Mouse (Mus musculus) ES-E14 (cell line): Measurements from ENCODE around the gene Galnt6. TPM values are rescaled to one million over a fixed set of nuclear protein-coding genes. Genes with fewer than 3 reads are reported as not detected.

Experiments
- DNase-seq: peaks from one replicate; pipeline ENCODE4 v3.0.0-alpha.2; 2013; ENCODE audit warnings: low read depth, low spot score
- H3K27ac ChIP-seq: 2 replicates; pipeline ENCODE4 v1.5.1; 2012; ENCODE audit warnings: low read depth, mild to moderate bottlenecking, low read length, moderate library complexity, mixed read lengths; ENCODE audit not compliant: poor library complexity, insufficient read depth, severe bottlenecking
- H3K36me3 ChIP-seq: 2 replicates; pipeline ENCODE4 v1.6.1; 2012; ENCODE audit warnings: mild to moderate bottlenecking, low read length, moderate library complexity, mixed read lengths; ENCODE audit not compliant: control insufficient read depth, poor library complexity, insufficient read depth, severe bottlenecking
- H3K4me1 ChIP-seq, 2 experiments: fragments of 150-350 bp in 1 of 2; sonication (generic) in 1 of 2; 2 replicates each; pipeline ENCODE4 v1.6.1; 2012; ENCODE audit warnings: low read length in 2 of 2, mild to moderate bottlenecking in 1 of 2, mixed read lengths in 1 of 2; ENCODE audit not compliant: control insufficient read depth in 2 of 2, insufficient read depth in 2 of 2, poor library complexity in 1 of 2
- H3K4me3 ChIP-seq, 2 experiments: fragments of 150-350 bp in 1 of 2; sonication (generic) in 1 of 2; 2 replicates each; pipeline ENCODE4 v1.5.1; 2012; ENCODE audit warnings: low read length in 2 of 2, low read depth in 1 of 2, mild to moderate bottlenecking in 1 of 2, mixed read lengths in 1 of 2; ENCODE audit not compliant: insufficient read depth in 1 of 2, poor library complexity in 1 of 2, severe bottlenecking in 1 of 2
- H3K9ac ChIP-seq: 2 replicates; pipeline ENCODE4 v1.6.1; 2012; ENCODE audit warnings: low read depth, mild to moderate bottlenecking, low read length, mixed read lengths; ENCODE audit not compliant: poor library complexity, insufficient read depth, severe bottlenecking
- H3K9me3 ChIP-seq: fragments of 150-350 bp; sonication (generic); 2 replicates; pipeline ENCODE4 v1.6.1; 2012; ENCODE audit warnings: low read depth, mild to moderate bottlenecking, low read length; ENCODE audit not compliant: control insufficient read depth, insufficient read depth
- CHD2 ChIP-seq: IDR thresholded peaks from 2 replicates; pipeline ENCODE4 v1.6.1; 2014; ENCODE audit warnings: mild to moderate bottlenecking, low read depth, low read length, inconsistent platforms
- HCFC1 ChIP-seq: IDR thresholded peaks from 2 replicates; pipeline ENCODE4 v1.6.1; 2012; ENCODE audit warnings: low read length, inconsistent platforms, borderline replicate concordance; ENCODE audit not compliant: insufficient read depth
- MAFK ChIP-seq: IDR thresholded peaks from 2 replicates; pipeline ENCODE4 v1.6.1; 2014; ENCODE audit warnings: mild to moderate bottlenecking, low read depth, low read length, inconsistent platforms; ENCODE audit not compliant: insufficient read depth
- ZC3H11A ChIP-seq: IDR thresholded peaks from 2 replicates; pipeline ENCODE4 v1.6.1; 2012; ENCODE audit warnings: low read depth, mild to moderate bottlenecking, inconsistent platforms, low read length, borderline replicate concordance
- ZNF384 ChIP-seq: IDR thresholded peaks from 2 replicates; pipeline ENCODE4 v1.6.1; 2012; ENCODE audit warnings: low read depth, low read length, inconsistent platforms
- in situ Hi-C, 2 experiments: fragments of 600-800 bp; cut with MboI; formaldehyde crosslinking; loops; one replicate each; pipeline ENCODE4 v1.15.1; 2025; ENCODE audit warnings: low sequenced_read_pairs in 2 of 2, inconsistent platforms in 1 of 2; ENCODE audit not compliant: unreplicated experiment in 2 of 2
- total RNA-seq: library from RNA; depleted of rRNA; stranded (reverse); fragments of 300-350 nt; gene quantifications from 2 replicates; pipeline ENCODE4 v1.2.3, GENCODE M21; 2012

Gene Galnt6
- total RNA-seq, 1 experiment, result 18.2 TPM

DNA sequence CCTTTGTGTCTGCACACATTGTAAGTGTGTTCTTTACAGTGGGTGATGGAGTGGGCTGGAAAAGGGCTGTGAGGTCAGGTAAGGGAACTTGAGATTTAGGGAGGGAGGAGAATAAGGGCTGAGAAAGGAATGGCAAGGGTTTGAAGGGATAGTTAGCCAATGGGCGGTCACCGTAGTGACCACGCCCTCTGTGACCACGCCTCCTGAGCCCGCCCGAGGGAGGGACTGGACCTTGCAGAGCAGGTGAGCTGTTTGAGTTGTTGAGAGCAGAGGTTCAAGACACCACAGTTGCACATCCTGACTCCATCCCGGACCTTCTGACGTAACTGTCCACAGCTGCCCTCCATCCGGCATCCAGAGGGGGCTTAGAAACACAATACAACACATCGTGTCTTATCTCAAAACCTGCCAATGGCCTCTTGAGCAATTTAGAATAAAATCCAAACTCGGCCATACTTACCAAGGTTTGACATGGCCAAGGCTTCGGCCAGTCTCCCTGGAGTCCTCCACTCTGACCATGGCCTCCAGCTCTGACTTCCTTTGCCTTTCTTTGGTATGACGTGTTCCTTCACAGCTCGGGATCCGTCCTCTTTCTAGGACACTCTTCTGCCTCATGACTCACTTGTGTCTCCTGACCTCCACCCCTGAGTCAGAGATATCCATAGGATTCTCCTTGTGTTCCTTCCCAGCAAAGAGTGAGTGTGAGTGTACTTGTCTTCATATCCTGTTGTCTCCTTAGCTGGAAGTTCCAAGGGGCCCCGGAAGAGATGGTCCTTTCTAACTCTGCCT is 35.2 kb upstream of the Galnt6 start:
- no peak for TF ChIP-seq ZNF384
- no peak for TF ChIP-seq HCFC1
- TF ChIP-seq CHD2, result no peak
- TF ChIP-seq ZC3H11A, result no peak
- TF ChIP-seq MAFK, result no peak
- DNase-seq, result no peak
- H3K27ac ChIP-seq, result no peak overlapping the region
- H3K4me1 ChIP-seq, result peaks cover 4 to 5% of the 10 kb centered on the region in 2 experiments; a peak in 1 of 4 replicates
- no peaks in the 10 kb centered on the region for H3K36me3 ChIP-seq
- no peak overlapping the region for H3K4me3 ChIP-seq
- in situ Hi-C loops, result no loop called here
- H3K9me3 ChIP-seq, result no peaks in the 10 kb centered on the region
- H3K9ac ChIP-seq, result no peak overlapping the region

DNA sequence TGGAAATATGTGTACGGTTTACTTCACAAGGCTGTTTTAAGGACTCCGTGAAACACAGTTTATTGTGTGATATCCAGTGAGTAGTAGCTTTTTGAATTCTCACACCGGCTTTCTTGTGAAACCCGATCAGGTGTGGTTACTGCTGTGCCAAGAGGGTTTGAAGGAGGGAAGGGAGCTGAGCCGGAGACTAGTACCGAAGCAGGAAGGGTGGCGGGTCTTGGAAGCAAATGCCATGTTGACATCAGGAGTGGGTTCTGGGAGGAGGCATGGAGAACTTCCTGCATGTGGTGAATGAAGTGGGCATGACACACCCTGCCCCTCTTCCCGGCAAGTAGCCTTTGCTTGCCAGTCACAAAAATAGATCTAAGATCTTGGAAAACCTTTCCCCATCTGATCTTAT is 33.5 kb upstream of the Galnt6 start:
- peak overlapping the region in 1 of 2 experiments; percentile 86; a peak in 1 of 4 replicates for H3K4me3 ChIP-seq
- H3K27ac ChIP-seq, result no peak overlapping the region
- no peak overlapping the region for H3K9ac ChIP-seq
- no peak for TF ChIP-seq MAFK
- TF ChIP-seq CHD2, result no peak
- TF ChIP-seq HCFC1, result no peak
- no peak for TF ChIP-seq ZNF384
- no peak for TF ChIP-seq ZC3H11A
- peaks cover 4 to 6% of the 10 kb centered on the region in 2 experiments; a peak in 1 of 4 replicates for H3K4me1 ChIP-seq
- no peaks in the 10 kb centered on the region for H3K36me3 ChIP-seq
- DNase-seq, result no peak
- H3K9me3 ChIP-seq, result no peaks in the 10 kb centered on the region
- in situ Hi-C loops, result no loop called here

- Histone ChIP-seq H3K9me3 (no peaks in the 10 kb centered on the region), H3K36me3 (no peaks in the 10 kb centered on the region), H3K4me3 (peak within 1 kb of the TSS; percentile 78 to 86), H3K4me1 (peaks cover 4 to 7% of the 10 kb centered on the region in 2 experiments; a peak in 1 of 4 replicates), H3K9ac (peak within 1 kb of the TSS; percentile 46), H3K27ac (no peak within 1 kb of the TSS)
- in situ Hi-C loops, result no loop called here
- no peak for TF ChIP-seq ZNF384
- TF ChIP-seq HCFC1, result no peak
- TF ChIP-seq CHD2, result 0 out of 2 replicates have a peak, but pooled peaks have one; percentile 22
- DNase-seq, result peak; percentile 84
Measured at GRCm38 (mm10) chr15:100761419-100762185, 32.4 kb upstream of the Galnt6 start, which contains the start of gene Slc4a8. TSS of gene Slc4a8 (plus strand) at chr15:100761747.

DNA sequence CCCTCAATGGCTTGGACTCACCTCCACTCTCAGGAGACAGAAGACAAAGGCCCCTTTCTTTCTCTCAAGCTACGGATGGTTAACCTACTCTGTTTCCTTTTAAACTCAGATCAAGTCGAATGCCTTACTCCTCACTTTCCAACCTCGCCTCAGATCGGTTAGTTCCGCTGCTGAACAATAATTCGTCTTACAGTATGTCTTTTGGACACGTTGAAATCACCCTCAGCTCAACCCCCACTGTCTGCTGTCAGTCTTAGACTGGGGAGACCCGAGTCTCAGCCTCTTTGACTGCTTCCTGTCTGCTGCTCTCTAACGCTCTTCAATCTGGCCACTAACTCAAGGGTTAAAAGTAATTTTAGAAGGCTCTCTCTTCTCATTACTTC is 31.9 kb upstream of the Galnt6 start:
- DNase-seq, result no peak
- TF ChIP-seq MAFK, result no peak
- no peak for TF ChIP-seq ZC3H11A
- no peak for TF ChIP-seq CHD2
- no peak for TF ChIP-seq ZNF384
- no peak for TF ChIP-seq HCFC1
- H3K4me1 ChIP-seq, result peaks cover 4 to 7% of the 10 kb centered on the region in 2 experiments; a peak in 1 of 4 replicates
- no peaks in the 10 kb centered on the region for H3K9me3 ChIP-seq
- peak overlapping the region in 1 of 2 experiments; percentile 86; a peak in 2 of 4 replicates for H3K4me3 ChIP-seq
- in situ Hi-C loops, result no loop called here
- H3K9ac ChIP-seq, result no peak overlapping the region
- H3K36me3 ChIP-seq, result no peaks in the 10 kb centered on the region
- no peak overlapping the region for H3K27ac ChIP-seq
